Mouse (Mus musculus): ENCODE measurements around the gene Stag2.

Gene Stag2

DNA sequence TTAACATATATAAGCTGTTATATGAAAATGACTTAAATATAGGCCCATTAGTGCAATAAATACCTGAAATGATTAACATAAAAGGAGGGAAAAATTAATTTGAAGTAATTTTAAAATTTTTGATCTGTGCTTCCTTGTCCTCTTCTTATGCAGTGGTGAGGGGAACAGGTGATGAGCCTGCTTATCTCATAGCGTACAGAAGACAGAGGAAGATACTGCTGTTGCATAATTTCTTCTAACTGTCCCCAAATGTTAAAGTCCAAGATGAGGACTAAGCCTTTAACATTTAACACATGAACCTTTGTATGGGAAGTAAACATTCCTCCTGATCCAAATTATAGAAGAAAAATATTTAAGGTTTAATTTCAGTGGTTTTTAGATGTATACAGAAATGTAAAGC, 66.6 kb downstream of the Stag2 start:
- DNase-seq (ENCODE audit: low read depth, low spot score) = no peak

DNA sequence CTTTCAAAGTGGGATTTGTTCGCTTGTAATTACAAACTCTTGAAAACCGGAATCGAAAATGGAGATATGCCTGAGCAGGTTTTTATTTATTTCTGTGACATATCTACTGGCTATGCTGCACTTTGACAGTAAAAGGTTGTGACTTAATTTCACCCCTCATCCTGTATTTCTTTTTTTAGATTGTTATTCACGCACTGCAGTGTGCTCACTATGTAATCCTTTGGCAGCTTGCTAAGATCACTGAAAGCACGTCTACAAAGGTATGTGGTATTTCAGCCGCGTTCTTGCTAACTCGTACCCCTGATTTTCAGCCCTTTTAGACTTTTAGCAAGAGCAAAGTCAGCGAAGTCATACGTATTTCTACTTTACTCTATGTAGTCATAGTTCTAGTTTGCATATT, 101.2 kb downstream of the Stag2 start:
- DNase-seq (ENCODE audit: low read depth, low spot score) = peak; percentile 0

DNA sequence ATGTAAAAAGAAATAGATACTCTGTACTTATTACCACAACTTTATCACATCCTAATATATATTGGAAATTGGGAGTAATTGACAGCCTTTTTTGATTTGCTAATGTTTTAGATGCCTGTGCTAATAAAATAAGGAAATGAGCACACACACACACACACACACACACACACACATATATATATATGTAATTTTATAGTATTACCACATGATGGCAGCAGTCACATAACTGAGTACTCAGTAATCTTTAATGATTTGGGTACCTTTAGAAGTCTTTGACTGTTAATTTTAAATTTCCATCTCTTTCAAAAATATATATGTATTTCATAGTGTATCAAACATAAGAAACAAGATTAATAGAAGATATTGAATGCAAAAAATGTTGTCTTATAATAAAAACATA, 123.6 kb downstream of the Stag2 start:
- DNase-seq (ENCODE audit: low read depth, low spot score) = no peak

DNA sequence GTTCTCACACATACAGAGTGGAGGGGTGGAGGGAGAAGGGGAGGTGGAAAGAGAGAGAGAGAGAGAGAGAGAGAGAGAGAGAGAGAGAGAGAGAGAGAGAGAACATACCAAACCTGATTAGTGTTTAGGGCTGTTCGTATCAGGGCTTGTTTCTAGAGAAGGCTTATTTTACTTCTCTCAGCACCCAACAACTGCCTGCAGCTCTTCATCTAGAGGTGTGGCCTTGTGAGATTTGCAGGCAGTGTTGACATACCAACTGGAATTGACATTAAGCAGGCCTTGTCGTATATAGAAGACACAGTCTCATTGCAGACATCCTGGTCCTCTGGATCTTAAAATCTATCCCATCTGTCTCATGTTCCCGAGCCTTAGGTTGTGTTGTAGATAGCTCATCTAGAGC, 141.1 kb downstream of the Stag2 start:
- DNase-seq (ENCODE audit: low read depth, low spot score) = no peak

DNA sequence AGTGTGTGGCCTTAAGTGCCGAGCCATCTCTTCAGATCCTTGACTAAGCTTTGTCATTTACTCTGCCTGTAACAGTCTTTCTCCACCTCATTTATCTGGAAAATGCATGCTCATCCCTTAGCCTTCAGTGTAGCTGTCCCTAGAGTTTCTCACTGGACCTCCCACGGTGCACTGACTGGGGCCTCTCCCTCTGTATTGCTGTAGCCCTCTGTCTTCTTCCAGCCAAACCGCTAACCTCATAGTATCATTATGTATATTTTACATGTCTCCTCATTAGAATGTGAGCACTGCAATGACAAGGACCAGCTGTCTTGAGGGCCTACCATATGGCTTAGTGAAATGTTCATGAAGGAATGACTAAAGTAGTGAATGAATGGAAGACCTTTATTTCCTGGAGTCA, 166.1 kb downstream of the Stag2 start:
- no peak for DNase-seq (ENCODE audit: low read depth, low spot score)

DNA sequence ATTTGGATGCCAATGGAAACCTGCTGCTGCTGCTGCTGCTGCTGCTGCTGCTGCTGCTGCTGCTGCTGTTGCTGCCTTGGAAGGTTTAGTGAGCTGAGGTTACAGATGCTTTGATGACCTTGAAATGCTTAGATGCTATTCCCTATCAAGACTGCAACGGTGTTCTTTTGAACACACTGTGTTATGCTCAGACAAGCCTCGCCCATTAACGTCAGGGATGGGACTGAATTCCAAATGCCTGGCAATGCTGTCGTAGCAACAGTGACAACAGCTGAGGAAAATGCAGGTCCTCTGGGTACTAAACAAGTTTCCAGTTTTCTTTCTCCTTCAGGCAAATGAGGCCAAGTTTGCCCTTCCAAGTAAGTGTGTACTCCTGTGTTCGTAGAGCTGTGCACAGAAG, 171.3 kb downstream of the Stag2 start:
- peak; percentile 0 for DNase-seq (ENCODE audit: low read depth, low spot score)

DNA sequence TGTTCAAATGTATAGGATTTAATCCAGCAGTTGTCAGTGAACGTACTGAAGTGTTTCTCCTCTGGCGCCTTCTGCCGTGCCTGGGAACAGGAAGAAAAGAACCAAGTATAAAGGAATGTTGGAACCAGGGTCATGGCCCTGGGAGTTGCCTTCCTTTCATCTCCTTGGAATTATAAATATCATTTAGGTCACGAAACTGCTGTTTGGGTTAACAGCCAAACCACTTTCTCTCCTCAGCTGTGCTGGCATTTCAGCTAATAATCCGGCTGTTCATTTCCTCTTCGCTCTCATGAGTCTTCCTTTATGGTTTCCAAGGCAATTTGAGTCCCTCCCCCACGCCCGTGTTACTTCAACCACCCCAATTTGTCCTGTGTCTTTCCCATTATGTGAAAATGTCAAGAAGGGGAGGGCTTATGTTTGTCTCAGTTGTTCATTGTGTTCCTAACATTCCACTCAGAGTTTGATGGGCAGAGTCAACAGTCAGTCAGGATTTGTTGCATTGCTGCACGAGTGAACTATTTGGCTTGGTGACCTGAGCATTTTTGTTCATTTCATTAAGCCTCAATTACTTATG, 172.2 kb downstream of the Stag2 start:
- DNase-seq (ENCODE audit: low read depth, low spot score) = peak; percentile 0

DNA sequence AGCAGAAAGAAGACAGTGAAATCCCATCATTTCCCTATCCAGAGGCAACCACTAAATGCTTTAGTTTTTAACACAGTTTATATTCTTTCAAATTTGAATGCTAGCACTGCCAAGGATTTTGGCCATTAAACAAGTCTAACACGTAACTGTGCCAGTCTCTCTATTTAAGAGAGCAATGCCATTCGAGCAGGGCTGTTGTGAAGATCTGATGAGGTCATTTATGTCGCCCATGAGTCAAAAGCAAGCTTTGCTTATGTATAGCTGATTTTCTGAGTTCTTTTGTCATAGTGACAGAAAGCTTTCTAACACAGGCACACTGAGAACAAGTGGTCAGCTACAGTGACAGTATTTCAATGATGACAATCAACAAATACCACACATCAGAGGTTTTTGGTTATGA, 175.7 kb downstream of the Stag2 start:
- DNase-seq (ENCODE audit: low read depth, low spot score) = no peak

Data from skeletal muscle tissue, adult 2 months (tissue).